Comparison of ENCODE assay signal across 8 mouse cellular contexts in genomic region chr2:25356208-25357079, GRCm38 (mm10). TPM values are rescaled to one million over a fixed set of nuclear protein-coding genes. Genes with fewer than 3 reads are reported as not detected.
A peak's percentile ranks its signal among the peaks of the same experiment; 100 is the strongest.
DNase-seq lines count a peak whose midpoint lies in the region; ATAC-seq lines count a peak whose summit lies in the region.

TSS of gene Dpp7 (minus strand) at chr2:25356359.

- peaks cover 24% of the 10 kb centered on the region for H3K4me1 ChIP-seq in hindbrain, embryonic 15.5 days (replicated peaks)

- H3K4me2 ChIP-seq in hindbrain, embryonic 15.5 days, result peak within 1 kb of the TSS; percentile 98

- peaks cover 13% of the 10 kb centered on the region for H3K36me3 ChIP-seq in hindbrain, embryonic 15.5 days

- H3K4me3 ChIP-seq in hindbrain, embryonic 15.5 days, result peak within 1 kb of the TSS; percentile 50

- peak; percentile 67 to 79 for DNase-seq in cerebellum, postnatal 4 days (ENCODE audit: low spot score in 2 of 2)
- DNase-seq in gastrocnemius, adult 18-20 months (ENCODE audit: low spot score), result peak; percentile 89
- peak; percentile 74 for DNase-seq in left cerebral cortex, adult 11 months (ENCODE audit: low spot score)
- peak; percentile 88 for DNase-seq in lung, postnatal 36 days
- peak; percentile 84 for DNase-seq in retina, embryonic 14.5 days (ENCODE audit: low spot score)
- peak; percentile 59 to 67 for DNase-seq in thymus, postnatal 36 days

- H3K27ac ChIP-seq in hindbrain, embryonic 15.5 days (replicated peaks), result no peak within 1 kb of the TSS

- no peaks in the 10 kb centered on the region for H3K9me3 ChIP-seq in hindbrain, embryonic 15.5 days

- ATAC-seq in activated CD4-positive, CD25-positive, alpha-beta regulatory T cell, adult 4 months, result peak; percentile 65
- peak; percentile 88 for ATAC-seq in hindbrain, embryonic 15.5 days (ENCODE audit: low FRiP score, low read depth)

- WGBS in hindbrain, embryonic 15.5 days, result 2% methylated on average over 13 of the region's 13 CpGs

- no peaks in the 10 kb centered on the region for H3K27me3 ChIP-seq in hindbrain, embryonic 15.5 days

- peak within 1 kb of the TSS; percentile 65 for H3K9ac ChIP-seq in hindbrain, embryonic 15.5 days

RNA-seq across cellular contexts. Expression of gene Dpp7, which starts in this region (rescaled TPM):
- polyA plus RNA-seq in activated CD4-positive, CD25-positive, alpha-beta regulatory T cell, adult 4 months (2017; shearing (Covaris generic)), result 10 to 100 TPM; 10.3 to 13.9 TPM
- 10 to 100 TPM; 15.2 to 17.9 TPM for total RNA-seq in gastrocnemius, adult 18-20 months (2021)
- 24.4 and 24.9 TPM in 2 replicates for polyA plus RNA-seq in hindbrain, embryonic 15.5 days (2015; fragmentation: Nextera tagmentation; extraction: Ambion mirVana)
